Mouse (Mus musculus) midbrain, embryonic 14.5 days (tissue): Measurements from ENCODE around the gene Zfp668. TPM values are rescaled to one million over a fixed set of nuclear protein-coding genes. Genes with fewer than 3 reads are reported as not detected.

ENCODE experiments used
- ATAC-seq: fragments of 200-750 bp; cut with Nextera tagmentation; 2 replicates; pipeline ENCODE4 v1.8.0; 2017; ENCODE audit warnings: moderate number of reproducible peaks, moderate library complexity; ENCODE audit not compliant: low FRiP score, low TSS enrichment
- DNase-seq: peaks from one replicate; pipeline ENCODE4 v3.0.0-alpha.2; 2015
- H3K27ac ChIP-seq: fragments of 300-500 bp; sonication (generic); replicated peaks from 2 replicates; pipeline ENCODE4 v1.5.1; 2014; ENCODE audit warnings: mild to moderate bottlenecking, low read depth, low read length, moderate library complexity
- H3K27me3 ChIP-seq: fragments of 300-500 bp; sonication (generic); 2 replicates; pipeline ENCODE4 v1.6.1; 2014; ENCODE audit warnings: low read length, control low read depth, mixed read lengths; ENCODE audit not compliant: control insufficient read depth, insufficient read depth
- H3K36me3 ChIP-seq: fragments of 300-500 bp; sonication (generic); 2 replicates; pipeline ENCODE4 v1.6.1; 2014; ENCODE audit warnings: low read length, control low read depth; ENCODE audit not compliant: control insufficient read depth, insufficient read depth
- H3K4me1 ChIP-seq: fragments of 300-500 bp; sonication (generic); 2 replicates; pipeline ENCODE4 v1.6.1; 2014; ENCODE audit warnings: mild to moderate bottlenecking, antibody characterized with exemption, low read length, control low read depth; ENCODE audit not compliant: control insufficient read depth, insufficient read depth
- H3K4me2 ChIP-seq: fragments of 300-500 bp; sonication (generic); 2 replicates; pipeline ENCODE4 v1.6.1; 2014; ENCODE audit warnings: mild to moderate bottlenecking, low read length, moderate library complexity
- H3K4me3 ChIP-seq: fragments of 300-500 bp; sonication (generic); replicated peaks from 2 replicates; pipeline ENCODE4 v1.5.1; 2014; ENCODE audit warnings: low read depth, low read length
- H3K9ac ChIP-seq: fragments of 300-500 bp; sonication (generic); replicated peaks from 2 replicates; pipeline ENCODE4 v1.6.1; 2014; ENCODE audit warnings: mild to moderate bottlenecking, low read length, moderate library complexity
- H3K9me3 ChIP-seq: fragments of 300-500 bp; sonication (generic); 2 replicates; pipeline ENCODE4 v1.6.1; 2016; ENCODE audit warnings: low read length, control low read depth, mixed read lengths; ENCODE audit not compliant: control insufficient read depth
- WGBS: fragments of 180-500 bp; shearing (Covaris S2); extraction: QIAGEN DNeasy Blood & Tissue Kit; methylation state at CpG from one replicate; pipeline ENCODE4 v1.1.7; 2014; 5-methylcytosine and 5-hydroxymethylcytosine counted together
- polyA plus RNA-seq: library from polyadenylated mRNA; unstranded; fragments of >200 nt; fragmentation: Nextera tagmentation; extraction: Ambion mirVana; gene quantifications from 2 replicates; pipeline ENCODE4 v1.2.1, GENCODE M21; 2014

The Zfp668 gene
- polyA plus RNA-seq, 1 experiment from 2014 or later = 32.0 TPM

- no peak overlapping the region for H3K9ac ChIP-seq
- WGBS = 81% methylated on average over 5 of the region's 5 CpGs
- no peak for DNase-seq
- no peaks in the 10 kb centered on the region for H3K27me3 ChIP-seq
- ATAC-seq = no peak
- no peak overlapping the region for H3K4me2 ChIP-seq
- no peak overlapping the region for H3K4me3 ChIP-seq
- peaks cover 39% of the 10 kb centered on the region for H3K36me3 ChIP-seq
- H3K4me1 ChIP-seq = peaks cover 21% of the 10 kb centered on the region
- H3K27ac ChIP-seq = no peak overlapping the region
- no peaks in the 10 kb centered on the region for H3K9me3 ChIP-seq
Observed at GRCm38 (mm10) chr7:127870136-127870821, 6.3 kb downstream of the Zfp668 start.

GRCm38 (mm10) chr7:127869149-127869810, 7.3 kb downstream of the Zfp668 start:
- Histone ChIP-seq H3K36me3 (peaks cover 47% of the 10 kb centered on the region), H3K9ac (no peak overlapping the region), H3K4me3 (no peak overlapping the region), H3K9me3 (no peaks in the 10 kb centered on the region), H3K4me1 (peaks cover 17% of the 10 kb centered on the region), H3K4me2 (no peak overlapping the region), H3K27ac (0 out of 2 replicates have a peak overlapping the region, but pooled peaks have one; percentile 6), H3K27me3 (no peaks in the 10 kb centered on the region)
- peak; percentile 55 for DNase-seq
- WGBS = 52% methylated on average over 3 of the region's 3 CpGs
- ATAC-seq = no peak

- no peak overlapping the region for H3K9ac ChIP-seq
- H3K4me3 ChIP-seq = no peak overlapping the region
- peaks cover 47% of the 10 kb centered on the region for H3K36me3 ChIP-seq
- 98% methylated on average over 18 of the region's 18 CpGs for WGBS
- H3K4me2 ChIP-seq = no peak overlapping the region
- H3K27me3 ChIP-seq = no peaks in the 10 kb centered on the region
- no peaks in the 10 kb centered on the region for H3K9me3 ChIP-seq
- no peak overlapping the region for H3K27ac ChIP-seq
- H3K4me1 ChIP-seq = peaks cover 6% of the 10 kb centered on the region
- DNase-seq = no peak
- ATAC-seq = no peak
Observed at GRCm38 (mm10) chr7:127867641-127868040, 9.0 kb downstream of the Zfp668 start.

GRCm38 (mm10) chr7:127866434-127866833, 10.2 kb downstream of the Zfp668 start:
- Histone ChIP-seq H3K9ac (no peak overlapping the region), H3K27me3 (no peaks in the 10 kb centered on the region), H3K4me3 (no peak overlapping the region), H3K4me1 (peaks cover 6% of the 10 kb centered on the region), H3K9me3 (no peaks in the 10 kb centered on the region), H3K27ac (no peak overlapping the region), H3K36me3 (peaks cover 47% of the 10 kb centered on the region), H3K4me2 (no peak overlapping the region)
- 96% methylated on average over 12 of the region's 12 CpGs for WGBS
- no peak for DNase-seq
- ATAC-seq = no peak

GRCm38 (mm10) chr7:127858258-127858657, 18.4 kb downstream of the Zfp668 start:
- 93% methylated on average over 6 of the region's 6 CpGs for WGBS
- ATAC-seq = no peak
- Histone ChIP-seq H3K9ac (no peak overlapping the region), H3K9me3 (no peaks in the 10 kb centered on the region), H3K4me1 (no peaks in the 10 kb centered on the region), H3K27ac (no peak overlapping the region), H3K36me3 (no peaks in the 10 kb centered on the region), H3K4me3 (no peak overlapping the region), H3K27me3 (no peaks in the 10 kb centered on the region), H3K4me2 (no peak overlapping the region)
- no peak for DNase-seq

GRCm38 (mm10) chr7:127850906-127851305, 25.7 kb downstream of the Zfp668 start:
- no peak for ATAC-seq
- no peaks in the 10 kb centered on the region for H3K9me3 ChIP-seq
- no peak overlapping the region for H3K4me2 ChIP-seq
- 82% methylated on average over 5 of the region's 5 CpGs for WGBS
- peaks cover 9% of the 10 kb centered on the region; the same call in 1 of the 2 replicates for H3K36me3 ChIP-seq
- no peak overlapping the region for H3K9ac ChIP-seq
- DNase-seq = no peak
- no peak overlapping the region for H3K4me3 ChIP-seq
- H3K27me3 ChIP-seq = no peaks in the 10 kb centered on the region
- no peaks in the 10 kb centered on the region for H3K4me1 ChIP-seq
- no peak overlapping the region for H3K27ac ChIP-seq

- Histone ChIP-seq H3K36me3 (peaks cover 9% of the 10 kb centered on the region; the same call in 1 of the 2 replicates), H3K9ac (no peak overlapping the region), H3K27ac (no peak overlapping the region), H3K4me3 (no peak overlapping the region), H3K9me3 (no peaks in the 10 kb centered on the region), H3K4me1 (no peaks in the 10 kb centered on the region), H3K27me3 (no peaks in the 10 kb centered on the region), H3K4me2 (no peak overlapping the region)
- WGBS = 71% methylated on average over 6 of the region's 6 CpGs
- ATAC-seq = no peak
- DNase-seq = no peak
Observed at GRCm38 (mm10) chr7:127849973-127850875, 26.4 kb downstream of the Zfp668 start.

GRCm38 (mm10) chr7:127842001-127842718, 34.5 kb downstream of the Zfp668 start:
- Histone ChIP-seq H3K9me3 (no peaks in the 10 kb centered on the region), H3K27ac (peak overlapping the region; percentile 88), H3K27me3 (no peaks in the 10 kb centered on the region), H3K9ac (peak overlapping the region; percentile 66), H3K4me1 (peaks cover 5% of the 10 kb centered on the region), H3K4me3 (peak overlapping the region; percentile 59), H3K4me2 (peak overlapping the region; percentile 99), H3K36me3 (peaks cover 4% of the 10 kb centered on the region; the same call in 1 of the 2 replicates)
- DNase-seq (peak; percentile 86), ATAC-seq (peak; percentile 53)
- WGBS = under 1% methylated on average over 40 of the region's 40 CpGs
